Mouse (Mus musculus) ovary, adult 18-20 months (tissue): ENCODE results near the gene 2310003L06Rik.

Experiments
- DNase-seq: peaks from one replicate; pipeline ENCODE4 v3.0.0; 2022; ENCODE audit warnings: low spot score, mixed read lengths

The 2310003L06Rik gene

GRCm38 (mm10) chr5:87969201-87969600 lies at the start of gene 2310003L06Rik, which contains the start of gene Gm28434:
Gene 2310003L06Rik, plus strand, starts transcription at chr5:87969459.
Gene Gm28434, plus strand, starts transcription at chr5:87969517.
- no peak for DNase-seq

- DNase-seq: no peak
Measured at GRCm38 (mm10) chr5:87925372-87925771, 43.9 kb upstream of the 2310003L06Rik start, which contains the start of gene Csn3. Gene Csn3, plus strand, starts transcription at chr5:87925579.

GRCm38 (mm10) chr5:87931603-87932002 lies 37.7 kb upstream of the 2310003L06Rik start:
- no peak for DNase-seq

GRCm38 (mm10) chr5:87940752-87941151 lies 28.5 kb upstream of the 2310003L06Rik start:
- DNase-seq: no peak

GRCm38 (mm10) chr5:87942515-87942914 lies 26.7 kb upstream of the 2310003L06Rik start:
- DNase-seq: no peak

GRCm38 (mm10) chr5:87951836-87952235 lies 17.4 kb upstream of the 2310003L06Rik start:
- DNase-seq: no peak

- DNase-seq: no peak
Measured at GRCm38 (mm10) chr5:87979139-87979538, 9.9 kb downstream of the 2310003L06Rik start, which contains the start of gene Cabs1. Gene Cabs1, plus strand, starts transcription at chr5:87979439.

- no peak for DNase-seq
Measured at GRCm38 (mm10) chr5:87982468-87983214, 13.4 kb downstream of the 2310003L06Rik start.

GRCm38 (mm10) chr5:88002249-88002648 lies 33.0 kb downstream of the 2310003L06Rik start, which contains the start of gene Smr3a:
Gene Smr3a, plus strand, starts transcription at chr5:88002549.
- DNase-seq: no peak

- DNase-seq: no peak
Measured at GRCm38 (mm10) chr5:88005241-88005640, 36.0 kb downstream of the 2310003L06Rik start.
